Mouse (Mus musculus): ENCODE measurements around the gene Rnf123. TPM values are rescaled to one million over a fixed set of nuclear protein-coding genes. Genes with fewer than 3 reads are reported as not detected.
A peak's percentile ranks its signal among the peaks of the same experiment; 100 is the strongest.

The Rnf123 gene
- 34.5 and 38.2 TPM in 2 replicates for polyA plus RNA-seq (2016; fragmentation: Nextera tagmentation; extraction: Ambion mirVana)

GRCm38 (mm10) chr9:108082988-108083431 lies at the start of gene Rnf123:
Gene Rnf123, minus strand, starts transcription at chr9:108083346.
- Histone ChIP-seq H3K4me2 (replicated peaks) (peak within 1 kb of the TSS; percentile 35), H3K27ac (no peak within 1 kb of the TSS)
- 34% methylated on average over 12 of the region's 12 CpGs for WGBS

GRCm38 (mm10) chr9:108132373-108132772 lies 49.2 kb upstream of the Rnf123 start:
- 82% methylated on average over 3 of the region's 3 CpGs for WGBS
- no peak for ATAC-seq (ENCODE audit: insufficient number of reproducible peaks, insufficient read depth, low FRiP score, low TSS enrichment)
- Histone ChIP-seq H3K4me2 (replicated peaks) (no peak overlapping the region), H3K4me3 (no peak overlapping the region), H3K27me3 (no peaks in the 10 kb centered on the region), H3K36me3 (no peaks in the 10 kb centered on the region), H3K9ac (no peak overlapping the region), H3K9me3 (no peaks in the 10 kb centered on the region), H3K27ac (no peak overlapping the region), H3K4me1 (peaks cover 7% of the 10 kb centered on the region; the same call in 1 of the 2 replicates)

More at GRCm38 (mm10) chr9:108082988-108083431, at the start of gene Rnf123:
- Histone ChIP-seq H3K4me1 (peaks cover 11% of the 10 kb centered on the region), H3K4me3 (peak within 1 kb of the TSS; percentile 9; the same call in 1 of the 2 replicates), H3K9me3 (no peaks in the 10 kb centered on the region), H3K36me3 (peaks cover 41% of the 10 kb centered on the region), H3K27me3 (peaks cover 46% of the 10 kb centered on the region), H3K9ac (no peak within 1 kb of the TSS)
- no peak for ATAC-seq (ENCODE audit: insufficient number of reproducible peaks, insufficient read depth, low FRiP score, low TSS enrichment)

DNA sequence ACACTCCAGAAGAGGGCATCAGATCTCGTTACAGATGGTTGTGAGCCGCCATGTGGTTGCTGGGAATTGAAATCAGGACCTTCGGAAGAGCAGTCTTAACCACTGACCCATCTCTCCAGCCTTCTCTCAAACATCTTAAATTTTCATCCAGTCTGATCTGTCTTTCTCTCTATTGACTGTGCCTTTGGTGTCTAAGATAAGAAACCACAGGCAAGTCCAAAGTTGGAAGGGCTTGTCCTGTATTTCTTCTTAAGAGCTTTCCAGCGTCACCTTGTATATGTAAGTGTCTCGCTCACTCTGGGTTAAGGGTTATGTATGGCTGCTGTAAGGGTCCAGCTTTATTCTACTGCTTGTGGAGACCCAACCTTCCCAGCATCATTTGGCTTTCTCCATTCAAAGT lies 48.4 kb upstream of the Rnf123 start:
- H3K27me3 ChIP-seq, result no peaks in the 10 kb centered on the region
- no peak overlapping the region for H3K4me3 ChIP-seq
- H3K27ac ChIP-seq, result no peak overlapping the region
- H3K9me3 ChIP-seq, result no peaks in the 10 kb centered on the region
- no peak overlapping the region for H3K4me2 ChIP-seq (replicated peaks)
- H3K9ac ChIP-seq, result no peak overlapping the region
- no peaks in the 10 kb centered on the region for H3K36me3 ChIP-seq
- no peak for ATAC-seq (ENCODE audit: insufficient number of reproducible peaks, insufficient read depth, low FRiP score, low TSS enrichment)
- WGBS, result 90% methylated on average over 5 of the region's 5 CpGs
- no peaks in the 10 kb centered on the region for H3K4me1 ChIP-seq

- no peaks in the 10 kb centered on the region for H3K9me3 ChIP-seq
- H3K27me3 ChIP-seq, result no peaks in the 10 kb centered on the region
- no peak overlapping the region for H3K9ac ChIP-seq
- 81% methylated on average over 13 of the region's 13 CpGs for WGBS
- no peaks in the 10 kb centered on the region for H3K36me3 ChIP-seq
- H3K4me1 ChIP-seq, result no peaks in the 10 kb centered on the region
- H3K27ac ChIP-seq, result no peak overlapping the region
- H3K4me2 ChIP-seq (replicated peaks), result no peak overlapping the region
- H3K4me3 ChIP-seq, result no peak overlapping the region
- ATAC-seq (ENCODE audit: insufficient number of reproducible peaks, insufficient read depth, low FRiP score, low TSS enrichment), result no peak
Observed at GRCm38 (mm10) chr9:108129042-108129948, 46.1 kb upstream of the Rnf123 start.

DNA sequence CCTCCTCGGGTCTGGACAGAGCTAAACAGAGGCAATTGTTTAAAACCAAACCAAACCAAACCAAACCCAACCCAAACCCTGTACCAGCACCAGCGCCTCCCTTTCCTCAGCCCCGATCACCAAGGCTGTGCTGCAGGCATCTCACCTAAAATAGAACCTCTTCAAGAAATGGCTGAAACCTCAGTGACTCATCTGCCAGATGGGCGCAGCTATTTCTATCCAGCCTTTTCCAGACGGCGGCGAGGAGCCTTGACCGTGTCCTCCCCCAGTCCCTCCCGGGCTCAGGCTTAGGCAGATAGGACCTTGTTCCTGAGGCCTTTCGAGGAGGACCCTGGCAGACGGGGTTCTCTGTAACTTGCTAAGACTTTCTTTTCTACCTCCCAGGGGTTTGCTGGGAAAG lies 45.1 kb upstream of the Rnf123 start:
- no peaks in the 10 kb centered on the region for H3K9me3 ChIP-seq
- no peaks in the 10 kb centered on the region for H3K36me3 ChIP-seq
- H3K4me2 ChIP-seq (replicated peaks), result no peak overlapping the region
- ATAC-seq (ENCODE audit: insufficient number of reproducible peaks, insufficient read depth, low FRiP score, low TSS enrichment), result no peak
- no peaks in the 10 kb centered on the region for H3K4me1 ChIP-seq
- no peaks in the 10 kb centered on the region for H3K27me3 ChIP-seq
- WGBS, result 86% methylated on average over 11 of the region's 11 CpGs
- no peak overlapping the region for H3K9ac ChIP-seq
- H3K27ac ChIP-seq, result no peak overlapping the region
- H3K4me3 ChIP-seq, result no peak overlapping the region

DNA sequence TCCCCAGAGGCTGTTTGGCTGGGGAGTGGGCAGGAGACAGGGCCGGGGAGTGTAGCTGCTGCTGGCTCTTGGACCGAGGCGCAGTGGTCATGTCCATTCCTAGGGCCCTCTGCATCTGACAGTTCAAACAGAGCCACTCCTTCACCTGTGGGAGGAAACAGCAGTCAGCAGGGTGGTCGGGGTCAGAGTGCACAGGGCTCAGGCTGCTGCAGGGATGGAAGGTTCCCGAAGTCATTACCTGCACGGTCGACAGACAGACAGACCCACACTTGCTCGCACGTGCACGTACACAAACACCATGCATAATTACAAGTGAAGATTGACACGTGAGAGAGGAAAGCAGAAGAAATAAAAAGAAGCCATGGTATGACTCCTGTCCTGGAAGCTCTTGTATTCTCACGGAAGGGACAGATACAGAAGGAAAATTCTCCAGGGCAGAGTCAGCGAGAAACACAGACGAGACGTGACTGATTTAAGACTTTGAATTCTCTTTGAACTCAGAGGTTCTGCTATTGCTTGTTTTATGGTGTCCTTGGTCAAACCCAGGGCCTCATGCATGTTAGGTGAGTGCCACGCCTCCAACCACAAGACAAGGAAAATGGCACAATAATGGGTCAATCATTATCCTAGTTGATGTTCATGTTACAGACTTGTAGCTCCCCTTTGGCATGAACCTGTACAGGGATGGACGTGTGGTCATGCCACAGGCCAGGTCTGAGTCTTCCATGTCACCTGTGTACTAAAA lies 43.5 kb upstream of the Rnf123 start:
- Histone ChIP-seq H3K27ac (no peak overlapping the region), H3K9me3 (no peaks in the 10 kb centered on the region), H3K4me3 (no peak overlapping the region), H3K4me2 (replicated peaks) (no peak overlapping the region), H3K36me3 (no peaks in the 10 kb centered on the region), H3K9ac (no peak overlapping the region), H3K4me1 (no peaks in the 10 kb centered on the region), H3K27me3 (no peaks in the 10 kb centered on the region)
- no peak for ATAC-seq (ENCODE audit: insufficient number of reproducible peaks, insufficient read depth, low FRiP score, low TSS enrichment)
- 83% methylated on average over 17 of the region's 17 CpGs for WGBS

- Histone ChIP-seq H3K4me1 (no peaks in the 10 kb centered on the region), H3K36me3 (no peaks in the 10 kb centered on the region), H3K27ac (no peak overlapping the region), H3K4me2 (replicated peaks) (no peak overlapping the region), H3K9me3 (no peaks in the 10 kb centered on the region), H3K9ac (no peak overlapping the region), H3K4me3 (no peak overlapping the region), H3K27me3 (no peaks in the 10 kb centered on the region)
- no peak for ATAC-seq (ENCODE audit: insufficient number of reproducible peaks, insufficient read depth, low FRiP score, low TSS enrichment)
- 91% methylated on average over 8 of the region's 8 CpGs for WGBS
Observed at GRCm38 (mm10) chr9:108125731-108126130, 42.6 kb upstream of the Rnf123 start.

- Histone ChIP-seq H3K9me3 (no peaks in the 10 kb centered on the region), H3K27ac (no peak overlapping the region), H3K4me3 (no peak overlapping the region), H3K36me3 (no peaks in the 10 kb centered on the region), H3K27me3 (no peaks in the 10 kb centered on the region), H3K4me2 (replicated peaks) (no peak overlapping the region), H3K4me1 (peaks cover 4% of the 10 kb centered on the region; the same call in 1 of the 2 replicates), H3K9ac (no peak overlapping the region)
- 75% methylated on average over 4 of the region's 4 CpGs for WGBS
- no peak for ATAC-seq (ENCODE audit: insufficient number of reproducible peaks, insufficient read depth, low FRiP score, low TSS enrichment)
Observed at GRCm38 (mm10) chr9:108123916-108124315, 40.8 kb upstream of the Rnf123 start.

GRCm38 (mm10) chr9:108121170-108121969 lies 38.2 kb upstream of the Rnf123 start:
- 84% methylated on average over 10 of the region's 10 CpGs for WGBS
- no peak for ATAC-seq (ENCODE audit: insufficient number of reproducible peaks, insufficient read depth, low FRiP score, low TSS enrichment)

DNA sequence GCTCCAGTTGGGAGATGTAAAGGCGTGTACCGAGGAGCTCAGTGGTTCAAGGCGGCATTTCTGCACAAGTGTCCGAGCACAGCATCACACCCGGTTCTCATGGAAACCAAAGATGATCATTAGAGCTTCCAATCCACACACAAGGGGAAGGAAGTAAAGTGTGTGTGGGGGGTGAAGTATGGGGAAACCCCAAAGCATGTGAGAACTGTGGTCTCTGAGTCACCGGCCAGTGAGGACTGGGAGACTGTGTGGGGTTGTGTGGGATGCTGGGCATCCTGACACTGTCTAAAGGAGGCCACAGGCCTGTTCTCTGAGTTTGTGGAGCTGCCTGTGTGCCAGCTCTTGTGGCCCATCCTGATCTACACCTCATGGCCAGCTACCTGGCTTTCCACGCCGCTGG lies 37.5 kb upstream of the Rnf123 start:
- Histone ChIP-seq H3K36me3 (no peaks in the 10 kb centered on the region), H3K9ac (no peak overlapping the region), H3K4me2 (replicated peaks) (no peak overlapping the region), H3K27ac (no peak overlapping the region), H3K4me1 (peaks cover 7% of the 10 kb centered on the region), H3K27me3 (peaks cover 5% of the 10 kb centered on the region; the same call in 1 of the 2 replicates), H3K9me3 (no peaks in the 10 kb centered on the region), H3K4me3 (no peak overlapping the region)
- no peak for ATAC-seq (ENCODE audit: insufficient number of reproducible peaks, insufficient read depth, low FRiP score, low TSS enrichment)
- 91% methylated on average over 8 of the region's 8 CpGs for WGBS

More at GRCm38 (mm10) chr9:108121170-108121969, 38.2 kb upstream of the Rnf123 start:
- no peaks in the 10 kb centered on the region for H3K36me3 ChIP-seq
- no peak overlapping the region for H3K9ac ChIP-seq
- no peaks in the 10 kb centered on the region for H3K9me3 ChIP-seq
- H3K27me3 ChIP-seq, result no peaks in the 10 kb centered on the region
- no peak overlapping the region for H3K27ac ChIP-seq
- H3K4me1 ChIP-seq, result peaks cover 7% of the 10 kb centered on the region
- H3K4me3 ChIP-seq, result no peak overlapping the region
- no peak overlapping the region for H3K4me2 ChIP-seq (replicated peaks)

GRCm38 (mm10) chr9:108119891-108120411 lies 36.8 kb upstream of the Rnf123 start:
- peak; percentile 77 for ATAC-seq (ENCODE audit: insufficient number of reproducible peaks, insufficient read depth, low FRiP score, low TSS enrichment)
- Histone ChIP-seq H3K9me3 (no peaks in the 10 kb centered on the region), H3K36me3 (no peaks in the 10 kb centered on the region), H3K4me3 (no peak overlapping the region), H3K4me2 (replicated peaks) (no peak overlapping the region), H3K4me1 (peaks cover 7% of the 10 kb centered on the region), H3K27ac (no peak overlapping the region), H3K27me3 (peaks cover 12% of the 10 kb centered on the region), H3K9ac (no peak overlapping the region)
- 53% methylated on average over 8 of the region's 11 CpGs for WGBS

All from embryonic facial prominence, embryonic 12.5 days (tissue).